ENCODE assay signal across 8 mouse cellular contexts in genomic region chr2:6478966-6479391, GRCm38 (mm10).
DNase-seq lines count a peak whose midpoint lies in the region; ATAC-seq and TF ChIP-seq lines count a peak whose summit lies in the region.

No protein-coding gene starts in this region.

- peak overlapping the region; percentile 96 for H3K27ac ChIP-seq in lung, embryonic 16.5 days (ENCODE audit: low read length)
- H3K27ac ChIP-seq in olfactory bulb, adult 2 months (ENCODE audit: insufficient read depth, low read depth, low read length) = peak overlapping the region; percentile 78

- TF ChIP-seq CTCF in olfactory bulb, adult 2 months (IDR thresholded peaks at IDR 0.05; ENCODE audit: insufficient read depth, low read depth, low read length) = no peak

- peaks cover 35% of the 10 kb centered on the region for H3K4me1 ChIP-seq in lung, embryonic 16.5 days (replicated peaks; ENCODE audit: control insufficient read depth, insufficient read depth, low read length)
- H3K4me1 ChIP-seq in olfactory bulb, adult 2 months (ENCODE audit: control insufficient read depth, insufficient read depth, low read length) = peaks cover 28% of the 10 kb centered on the region

- intact Hi-C loops in left cerebral cortex, postnatal 4 days (cut with DNase I) = no loop called here

- no peak overlapping the region for H3K4me3 ChIP-seq in lung, embryonic 16.5 days (ENCODE audit: low read length)
- no peak overlapping the region for H3K4me3 ChIP-seq in olfactory bulb, adult 2 months (ENCODE audit: insufficient read depth, low read depth, low read length)

- WGBS in lung, embryonic 16.5 days = 7% methylated on average over 13 of the region's 13 CpGs
- 16% methylated on average over 13 of the region's 13 CpGs for WGBS in olfactory bulb, adult 2 months

- peak; percentile 76 for DNase-seq in left cerebral cortex, postnatal 4 days
- DNase-seq in left cerebral cortex, adult 8-10 months (ENCODE audit: low spot score in 2 of 2) = no peak
- peak; percentile 52 to 65 for DNase-seq in cerebellum, postnatal 14 days
- DNase-seq in heart, adult 9 months (ENCODE audit: low spot score in 2 of 2) = peak; percentile 87 to 91
- DNase-seq in kidney, adult 18-20 months = peak; percentile 79
- no peak for DNase-seq in frontal cortex, postnatal 25 days (ENCODE audit: low spot score in 2 of 2)

- H3K27me3 ChIP-seq in lung, embryonic 16.5 days (ENCODE audit: control insufficient read depth, insufficient read depth, low read depth, low read length) = no peaks in the 10 kb centered on the region

- H3K9ac ChIP-seq in lung, embryonic 16.5 days (ENCODE audit: low read length) = no peak overlapping the region

- no peaks in the 10 kb centered on the region for H3K36me3 ChIP-seq in lung, embryonic 16.5 days (ENCODE audit: control insufficient read depth, insufficient read depth, low read length)

- 0 out of 2 replicates have a peak, but pooled peaks cover 2% of the 10 kb centered on the region for H3K9me3 ChIP-seq in lung, embryonic 16.5 days (ENCODE audit: control insufficient read depth, low read length)

- ATAC-seq in lung, embryonic 16.5 days (ENCODE audit: low read depth) = peak; percentile 87

- peak overlapping the region; percentile 33 for H3K4me2 ChIP-seq in lung, embryonic 16.5 days (ENCODE audit: low read depth, low read length)

- no peak for TF ChIP-seq POLR2A in olfactory bulb, adult 2 months (IDR thresholded peaks at IDR 0.05; ENCODE audit: insufficient read depth, low read depth, low read length)

Comparison
In these comparisons a context has a peak if more than half of its experiments do, and no peak if none do; other contexts are left out.
1. DNase-seq: peak in left cerebral cortex, postnatal 4 days (single experiment), cerebellum, postnatal 14 days (2 of 2), heart, adult 9 months (2 of 2) and kidney, adult 18-20 months (single experiment); none in left cerebral cortex, adult 8-10 months (0 of 2) and frontal cortex, postnatal 25 days (0 of 2).